Mouse (Mus musculus) erythroblast, embryonic 14.5 days (primary cell): ENCODE data around the gene Il17d. TPM values are rescaled to one million over a fixed set of nuclear protein-coding genes. Genes with fewer than 3 reads are reported as not detected.

Experiments used
- H3K27me3 ChIP-seq: 2 replicates; pipeline ENCODE4 v1.6.1; 2012; ENCODE audit warnings: inconsistent platforms; ENCODE audit not compliant: control insufficient read depth
- H3K36me3 ChIP-seq: 2 replicates; pipeline ENCODE4 v1.6.1; 2012; ENCODE audit warnings: mild to moderate bottlenecking, inconsistent platforms; ENCODE audit not compliant: control insufficient read depth
- H3K4me1 ChIP-seq: 2 replicates; pipeline ENCODE4 v1.6.1; 2012; ENCODE audit warnings: inconsistent platforms; ENCODE audit not compliant: control insufficient read depth
- H3K4me3 ChIP-seq: replicated peaks from 2 replicates; pipeline ENCODE3; 2012; ENCODE audit warnings: moderate library complexity, mild to moderate bottlenecking, inconsistent platforms
- H3K9me3 ChIP-seq: 2 replicates; pipeline ENCODE4 v1.6.1; 2012; ENCODE audit warnings: low read length, inconsistent platforms, mixed read lengths; ENCODE audit not compliant: control insufficient read depth
- GATA1 ChIP-seq: IDR thresholded peaks from 2 replicates; pipeline ENCODE4 v1.6.1; 2012; ENCODE audit warnings: low read length, inconsistent platforms, mixed read lengths
- TAL1 ChIP-seq: IDR thresholded peaks from 3 replicates; pipeline ENCODE4 v1.6.1; 2012; ENCODE audit warnings: low read length, inconsistent platforms, mixed read lengths
- polyA plus RNA-seq: library from polyadenylated mRNA; stranded (reverse); fragments of >175 nt; gene quantifications from 2 replicates; pipeline ENCODE4 v1.2.3, GENCODE M21; 2012

Il17d gene
- polyA plus RNA-seq, 1 experiment = not detected

GRCm38 (mm10) chr14:57533214-57533613 is 8.6 kb downstream of the Il17d start:
- Histone ChIP-seq H3K27me3 (peaks cover 29% of the 10 kb centered on the region), H3K4me3 (no peak overlapping the region), H3K4me1 (no peaks in the 10 kb centered on the region)

GRCm38 (mm10) chr14:57533841-57534240 is 9.3 kb downstream of the Il17d start:
- no peak overlapping the region for H3K4me3 ChIP-seq
- no peaks in the 10 kb centered on the region for H3K4me1 ChIP-seq
- H3K27me3 ChIP-seq = peaks cover 29% of the 10 kb centered on the region
- TF ChIP-seq GATA1 (no peak), TAL1 (no peak)
- H3K36me3 ChIP-seq = no peaks in the 10 kb centered on the region
- H3K9me3 ChIP-seq = no peaks in the 10 kb centered on the region

More at GRCm38 (mm10) chr14:57533214-57533613, 8.6 kb downstream of the Il17d start:
- Histone ChIP-seq H3K36me3 (no peaks in the 10 kb centered on the region), H3K9me3 (no peaks in the 10 kb centered on the region)
- TF ChIP-seq GATA1 (no peak), TAL1 (no peak)

- no peaks in the 10 kb centered on the region for H3K4me1 ChIP-seq
- H3K36me3 ChIP-seq = no peaks in the 10 kb centered on the region
- H3K4me3 ChIP-seq = no peak overlapping the region
- no peaks in the 10 kb centered on the region for H3K9me3 ChIP-seq
- peaks cover 29% of the 10 kb centered on the region for H3K27me3 ChIP-seq
- TF ChIP-seq GATA1 = no peak
- no peak for TF ChIP-seq TAL1
Observed at GRCm38 (mm10) chr14:57534346-57534745, 9.8 kb downstream of the Il17d start.

- H3K9me3 ChIP-seq = no peaks in the 10 kb centered on the region
- no peak overlapping the region for H3K4me3 ChIP-seq
- H3K4me1 ChIP-seq = no peaks in the 10 kb centered on the region
- no peaks in the 10 kb centered on the region for H3K36me3 ChIP-seq
- TF ChIP-seq GATA1 (no peak), TAL1 (no peak)
- H3K27me3 ChIP-seq = peaks cover 25% of the 10 kb centered on the region
Observed at GRCm38 (mm10) chr14:57534961-57535360, 10.4 kb downstream of the Il17d start.

- Histone ChIP-seq H3K9me3 (no peaks in the 10 kb centered on the region), H3K27me3 (peaks cover 25% of the 10 kb centered on the region), H3K4me3 (no peak overlapping the region), H3K4me1 (no peaks in the 10 kb centered on the region), H3K36me3 (no peaks in the 10 kb centered on the region)
- TF ChIP-seq GATA1 (no peak), TAL1 (no peak)
Observed at GRCm38 (mm10) chr14:57535646-57536045, 11.1 kb downstream of the Il17d start.

- H3K4me1 ChIP-seq = no peaks in the 10 kb centered on the region
- H3K27me3 ChIP-seq = peaks cover 26% of the 10 kb centered on the region
- H3K9me3 ChIP-seq = no peaks in the 10 kb centered on the region
- H3K36me3 ChIP-seq = no peaks in the 10 kb centered on the region
- TF ChIP-seq GATA1 = no peak
- no peak for TF ChIP-seq TAL1
- H3K4me3 ChIP-seq = no peak overlapping the region
Observed at GRCm38 (mm10) chr14:57536820-57537219, 12.2 kb downstream of the Il17d start.

GRCm38 (mm10) chr14:57537261-57538015 is 12.9 kb downstream of the Il17d start:
- Histone ChIP-seq H3K4me3 (no peak overlapping the region), H3K36me3 (no peaks in the 10 kb centered on the region), H3K27me3 (peaks cover 32% of the 10 kb centered on the region), H3K4me1 (no peaks in the 10 kb centered on the region), H3K9me3 (no peaks in the 10 kb centered on the region)
- TF ChIP-seq GATA1 = no peak
- no peak for TF ChIP-seq TAL1

GRCm38 (mm10) chr14:57540683-57541082 is 16.1 kb downstream of the Il17d start:
- H3K36me3 ChIP-seq = no peaks in the 10 kb centered on the region
- H3K4me1 ChIP-seq = peaks cover 3% of the 10 kb centered on the region
- no peak overlapping the region for H3K4me3 ChIP-seq
- H3K27me3 ChIP-seq = peaks cover 20% of the 10 kb centered on the region
- no peak for TF ChIP-seq GATA1
- TF ChIP-seq TAL1 = no peak
- H3K9me3 ChIP-seq = no peaks in the 10 kb centered on the region

- Histone ChIP-seq H3K27me3 (peaks cover 18% of the 10 kb centered on the region), H3K4me1 (peaks cover 11% of the 10 kb centered on the region), H3K36me3 (no peaks in the 10 kb centered on the region), H3K4me3 (peak overlapping the region; percentile 17), H3K9me3 (no peaks in the 10 kb centered on the region)
- TF ChIP-seq TAL1 (no peak), GATA1 (no peak)
Observed at GRCm38 (mm10) chr14:57542231-57542630, 17.7 kb downstream of the Il17d start.
